Mouse (Mus musculus): Measurements from ENCODE around the gene Cpn1. TPM values are rescaled to one million over a fixed set of nuclear protein-coding genes. Genes with fewer than 3 reads are reported as not detected.

Gene Cpn1
- 0.06 and 0.31 TPM in 2 replicates for polyA plus RNA-seq (2012; rRNA removed)

DNA sequence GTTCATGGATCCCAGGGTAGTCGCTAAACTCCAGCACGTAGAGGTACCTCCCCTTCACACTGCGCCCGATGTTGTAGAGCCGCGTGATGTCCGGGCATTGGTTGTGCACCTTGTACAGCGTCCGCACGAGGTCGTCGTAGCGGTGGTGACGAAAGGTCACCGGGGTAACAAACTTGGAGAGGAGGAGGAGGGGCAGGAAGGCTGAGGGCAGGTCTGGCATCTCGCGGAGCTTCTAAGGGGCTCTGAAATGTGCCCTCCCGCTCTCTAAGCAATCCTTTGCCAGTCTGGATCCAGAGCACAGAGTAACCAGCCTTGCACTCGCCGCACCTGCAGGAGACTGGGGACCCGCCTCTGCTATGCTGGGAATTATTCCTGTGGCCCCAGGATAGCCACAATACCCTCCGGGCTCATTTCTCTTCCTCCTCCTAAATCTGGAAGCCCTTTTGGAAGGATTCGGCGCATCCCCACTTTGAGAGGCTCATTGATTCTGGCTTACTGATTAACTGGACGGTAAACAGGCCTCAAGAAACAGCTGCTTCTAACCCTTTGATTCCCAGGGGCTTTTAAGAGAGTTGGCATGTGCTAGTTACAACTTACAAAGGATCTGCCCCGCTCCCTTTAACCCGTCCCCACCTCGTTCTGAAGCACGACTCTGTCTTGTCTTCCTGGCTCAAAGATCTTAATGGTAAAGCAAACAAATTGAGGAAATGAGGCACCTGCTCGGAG is at the start of gene Cpn1:
Gene Cpn1, minus strand, starts transcription at position 488 of the 726 bp plus-strand sequence.
- H3K4me1 ChIP-seq (ENCODE audit: control insufficient read depth, insufficient read depth, low read length), result no peaks in the 10 kb centered on the region
- no peak within 1 kb of the TSS for H3K4me3 ChIP-seq (ENCODE audit: insufficient read depth, low read length)
- TF ChIP-seq CTCF (IDR thresholded peaks at IDR 0.05; ENCODE audit: extremely low read depth, insufficient read depth, low read length), result no peak
- no peak for TF ChIP-seq POLR2A (IDR thresholded peaks at IDR 0.05; ENCODE audit: extremely low read depth, insufficient read depth, low read length)
- H3K27ac ChIP-seq (ENCODE audit: insufficient read depth, low read length), result no peak within 1 kb of the TSS

DNA sequence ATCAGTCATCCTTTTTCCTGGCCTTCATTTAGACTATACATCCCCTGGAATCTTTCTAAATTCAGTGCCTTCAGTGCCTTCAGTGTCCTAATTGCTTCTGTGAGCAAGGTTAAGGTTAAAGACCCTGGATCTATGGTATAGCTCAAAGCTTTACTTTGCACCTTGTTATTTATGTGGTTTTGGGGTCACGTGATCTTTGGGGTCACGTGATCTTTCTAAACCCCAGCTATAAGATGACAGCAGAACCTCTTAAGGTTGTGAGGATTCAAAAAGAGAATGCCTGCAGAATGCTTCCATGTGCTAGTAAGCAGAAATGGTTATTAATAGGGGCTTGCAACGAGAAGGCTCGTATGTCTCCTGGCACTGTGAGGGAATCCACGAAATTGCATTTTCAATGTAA is 47.0 kb upstream of the Cpn1 start:
- H3K27ac ChIP-seq (ENCODE audit: insufficient read depth, low read length), result no peak overlapping the region
- H3K4me3 ChIP-seq (ENCODE audit: insufficient read depth, low read length), result no peak overlapping the region
- no peaks in the 10 kb centered on the region for H3K4me1 ChIP-seq (ENCODE audit: control insufficient read depth, insufficient read depth, low read length)
- TF ChIP-seq CTCF (IDR thresholded peaks at IDR 0.05; ENCODE audit: extremely low read depth, insufficient read depth, low read length) (no peak), POLR2A (IDR thresholded peaks at IDR 0.05; ENCODE audit: extremely low read depth, insufficient read depth, low read length) (no peak)

DNA sequence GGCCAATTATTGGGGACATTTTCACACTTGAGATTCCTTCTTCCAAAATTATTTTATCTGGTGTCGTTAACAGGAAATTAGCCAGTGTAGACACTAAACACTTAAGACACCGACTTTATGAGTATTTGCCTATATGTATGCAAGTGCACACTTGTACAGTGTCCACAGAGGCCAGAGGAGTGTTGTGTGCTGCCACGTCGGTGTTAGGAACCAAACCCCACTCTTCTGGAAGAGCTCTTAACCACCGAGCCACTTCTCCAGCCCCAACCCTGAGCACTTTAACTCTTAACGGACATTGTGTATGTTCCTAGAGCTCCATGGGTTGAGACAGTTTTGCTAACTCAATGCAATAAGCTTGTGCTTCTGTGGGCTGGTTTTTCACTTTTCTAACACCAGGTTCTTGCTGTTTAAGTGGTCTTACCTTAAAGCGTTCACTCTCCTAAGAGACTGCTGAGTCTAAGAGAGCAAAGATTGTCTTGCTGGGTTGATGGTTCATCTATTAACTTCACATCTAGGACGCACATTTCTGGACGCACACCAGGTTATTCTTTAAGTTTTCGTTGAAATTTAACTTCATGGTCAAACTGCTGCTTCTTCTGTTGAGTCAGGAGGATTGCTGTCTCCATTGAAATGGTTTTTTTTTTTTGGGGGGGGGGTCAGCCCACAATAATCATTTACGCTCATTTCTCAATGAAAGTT is 45.8 kb upstream of the Cpn1 start:
- TF ChIP-seq CTCF (IDR thresholded peaks at IDR 0.05; ENCODE audit: extremely low read depth, insufficient read depth, low read length), result no peak
- no peak for TF ChIP-seq POLR2A (IDR thresholded peaks at IDR 0.05; ENCODE audit: extremely low read depth, insufficient read depth, low read length)
- Histone ChIP-seq H3K27ac (ENCODE audit: insufficient read depth, low read length) (no peak overlapping the region), H3K4me1 (ENCODE audit: control insufficient read depth, insufficient read depth, low read length) (no peaks in the 10 kb centered on the region), H3K4me3 (ENCODE audit: insufficient read depth, low read length) (no peak overlapping the region)

DNA sequence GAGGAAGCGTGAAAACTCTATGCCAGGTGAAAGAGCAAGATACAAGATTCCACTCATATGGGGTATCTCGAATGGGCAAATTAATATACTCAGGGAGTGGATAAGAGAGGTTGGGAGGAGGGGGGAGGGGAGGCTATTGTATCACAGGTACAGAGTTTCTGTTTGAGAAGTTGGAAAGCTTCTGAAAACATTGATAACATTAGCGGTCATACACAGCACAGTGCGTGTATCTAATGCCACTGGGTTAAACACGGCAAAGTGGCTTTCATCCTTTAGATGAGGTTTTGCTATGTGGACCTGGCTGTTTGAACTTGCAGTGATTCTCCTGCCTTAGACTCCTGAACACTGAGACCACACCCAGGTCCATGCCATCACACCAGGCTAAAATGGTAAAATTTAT is 43.7 kb upstream of the Cpn1 start:
- Histone ChIP-seq H3K4me3 (ENCODE audit: insufficient read depth, low read length) (no peak overlapping the region), H3K4me1 (ENCODE audit: control insufficient read depth, insufficient read depth, low read length) (no peaks in the 10 kb centered on the region; the same call in 1 of the 2 replicates), H3K27ac (ENCODE audit: insufficient read depth, low read length) (no peak overlapping the region)
- TF ChIP-seq CTCF (IDR thresholded peaks at IDR 0.05; ENCODE audit: extremely low read depth, insufficient read depth, low read length) (no peak), POLR2A (IDR thresholded peaks at IDR 0.05; ENCODE audit: extremely low read depth, insufficient read depth, low read length) (no peak)

DNA sequence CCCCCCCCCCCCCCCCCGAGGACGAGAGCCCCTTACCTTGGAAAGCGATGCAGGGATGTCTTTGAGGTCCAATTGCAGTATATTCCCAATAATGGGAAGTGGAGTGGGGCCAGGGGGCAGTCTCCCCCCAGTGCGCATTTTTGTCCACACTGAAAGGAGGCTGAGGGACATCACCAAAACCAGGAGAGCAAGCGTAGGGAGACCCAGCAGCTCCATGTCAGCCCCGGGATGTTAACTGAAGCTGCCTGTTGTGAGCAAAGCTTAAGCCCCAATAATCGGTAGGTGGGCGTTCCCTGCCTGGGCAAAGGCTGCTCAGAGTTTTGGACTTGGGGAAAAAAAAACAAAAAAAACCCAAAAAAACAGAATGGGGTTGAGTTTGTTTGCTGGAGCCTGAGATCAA is 42.6 kb upstream of the Cpn1 start, which contains the start of gene Cyp2c23:
Gene Cyp2c23, minus strand, starts transcription at position 237 of the 400 bp plus-strand sequence.
- Histone ChIP-seq H3K4me1 (ENCODE audit: control insufficient read depth, insufficient read depth, low read length) (no peaks in the 10 kb centered on the region; the same call in 1 of the 2 replicates), H3K4me3 (ENCODE audit: insufficient read depth, low read length) (no peak within 1 kb of the TSS), H3K27ac (ENCODE audit: insufficient read depth, low read length) (no peak within 1 kb of the TSS)
- no peak for TF ChIP-seq POLR2A (IDR thresholded peaks at IDR 0.05; ENCODE audit: extremely low read depth, insufficient read depth, low read length)
- no peak for TF ChIP-seq CTCF (IDR thresholded peaks at IDR 0.05; ENCODE audit: extremely low read depth, insufficient read depth, low read length)

DNA sequence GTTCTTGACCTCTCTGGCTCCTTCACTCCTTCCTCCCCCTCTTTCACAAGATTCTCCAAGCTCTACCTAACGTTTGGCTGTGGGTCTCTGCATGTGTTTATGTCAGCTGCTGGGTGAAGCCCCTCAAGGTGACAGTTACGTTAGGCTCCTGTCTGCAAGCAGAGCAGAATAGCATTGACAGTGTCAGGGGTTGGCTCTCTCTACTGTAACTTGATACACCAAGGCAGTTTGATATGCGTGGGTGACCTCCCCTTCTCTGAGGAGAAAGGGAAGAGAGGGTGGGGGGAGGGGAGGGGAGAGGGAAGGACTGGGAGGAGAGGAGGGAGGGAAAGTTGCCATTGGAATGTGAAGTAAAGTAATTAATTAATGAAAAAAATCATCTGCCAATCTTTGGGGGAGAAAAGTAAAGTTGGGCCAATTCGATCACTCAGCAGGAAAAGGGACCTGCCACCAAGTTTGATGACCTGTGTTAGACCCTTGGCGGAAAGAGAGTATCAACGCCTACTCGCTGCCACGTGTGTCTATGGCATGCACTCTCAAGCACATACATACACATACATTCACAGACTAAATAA is 40.7 kb upstream of the Cpn1 start:
- Histone ChIP-seq H3K4me3 (ENCODE audit: insufficient read depth, low read length) (no peak overlapping the region), H3K4me1 (ENCODE audit: control insufficient read depth, insufficient read depth, low read length) (no peaks in the 10 kb centered on the region; the same call in 1 of the 2 replicates), H3K27ac (ENCODE audit: insufficient read depth, low read length) (no peak overlapping the region)
- no peak for TF ChIP-seq CTCF (IDR thresholded peaks at IDR 0.05; ENCODE audit: extremely low read depth, insufficient read depth, low read length)
- no peak for TF ChIP-seq POLR2A (IDR thresholded peaks at IDR 0.05; ENCODE audit: extremely low read depth, insufficient read depth, low read length)

DNA sequence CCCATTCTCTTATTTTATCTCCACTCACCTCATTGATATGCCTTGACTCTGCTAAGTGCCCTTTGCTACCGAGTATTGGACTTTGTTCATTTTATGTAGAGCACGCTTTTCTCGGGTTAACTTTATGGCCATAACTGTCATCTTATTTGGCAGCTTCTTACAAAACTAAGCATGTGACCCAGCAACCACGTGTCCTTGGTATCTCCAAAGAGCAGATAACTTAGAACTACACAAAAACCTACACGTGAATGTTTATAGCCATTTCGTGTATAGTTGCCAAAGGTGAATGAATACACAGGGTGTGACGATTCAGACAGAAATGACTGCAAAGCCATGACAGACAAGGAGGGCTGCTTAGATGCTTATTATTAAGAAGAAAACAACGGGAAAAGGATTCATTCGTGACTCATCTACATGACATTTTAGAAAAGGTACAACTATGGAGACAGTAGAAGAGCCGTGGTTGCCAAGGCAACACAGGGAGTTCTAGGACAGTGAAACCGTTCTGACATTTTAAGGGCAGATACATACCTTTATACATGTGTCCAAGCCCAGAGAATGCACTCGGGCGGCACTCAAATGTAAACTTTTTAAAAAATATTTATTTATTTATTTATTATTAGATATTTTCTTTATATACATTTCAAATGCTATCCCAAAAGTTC is 38.7 kb upstream of the Cpn1 start:
- Histone ChIP-seq H3K4me1 (ENCODE audit: control insufficient read depth, insufficient read depth, low read length) (no peaks in the 10 kb centered on the region; the same call in 1 of the 2 replicates), H3K27ac (ENCODE audit: insufficient read depth, low read length) (no peak overlapping the region), H3K4me3 (ENCODE audit: insufficient read depth, low read length) (no peak overlapping the region)
- TF ChIP-seq CTCF (IDR thresholded peaks at IDR 0.05; ENCODE audit: extremely low read depth, insufficient read depth, low read length), result no peak
- no peak for TF ChIP-seq POLR2A (IDR thresholded peaks at IDR 0.05; ENCODE audit: extremely low read depth, insufficient read depth, low read length)

DNA sequence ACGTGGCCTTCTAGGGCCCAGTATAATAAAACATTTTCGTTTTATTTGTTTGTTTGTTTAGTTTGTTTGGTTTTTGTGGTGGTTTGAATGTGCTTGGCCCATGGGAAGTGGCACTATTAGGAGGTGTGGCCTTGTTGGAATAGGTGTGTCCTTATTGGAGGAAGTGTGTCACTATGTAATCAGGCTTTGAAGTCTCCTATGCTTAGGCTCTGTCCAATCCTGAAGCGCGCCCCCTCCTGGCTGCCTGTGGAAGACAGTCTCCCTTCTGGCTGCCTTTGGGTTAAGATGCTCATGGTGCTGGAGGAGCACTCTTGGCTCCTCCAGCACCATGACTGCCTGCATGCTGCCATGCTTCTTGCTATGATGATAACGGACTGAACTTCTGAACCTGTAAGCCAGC is 36.7 kb upstream of the Cpn1 start:
- H3K4me1 ChIP-seq (ENCODE audit: control insufficient read depth, insufficient read depth, low read length), result no peaks in the 10 kb centered on the region; the same call in 1 of the 2 replicates
- H3K27ac ChIP-seq (ENCODE audit: insufficient read depth, low read length), result no peak overlapping the region
- H3K4me3 ChIP-seq (ENCODE audit: insufficient read depth, low read length), result no peak overlapping the region
- TF ChIP-seq POLR2A (IDR thresholded peaks at IDR 0.05; ENCODE audit: extremely low read depth, insufficient read depth, low read length) (no peak), CTCF (IDR thresholded peaks at IDR 0.05; ENCODE audit: extremely low read depth, insufficient read depth, low read length) (no peak)

DNA sequence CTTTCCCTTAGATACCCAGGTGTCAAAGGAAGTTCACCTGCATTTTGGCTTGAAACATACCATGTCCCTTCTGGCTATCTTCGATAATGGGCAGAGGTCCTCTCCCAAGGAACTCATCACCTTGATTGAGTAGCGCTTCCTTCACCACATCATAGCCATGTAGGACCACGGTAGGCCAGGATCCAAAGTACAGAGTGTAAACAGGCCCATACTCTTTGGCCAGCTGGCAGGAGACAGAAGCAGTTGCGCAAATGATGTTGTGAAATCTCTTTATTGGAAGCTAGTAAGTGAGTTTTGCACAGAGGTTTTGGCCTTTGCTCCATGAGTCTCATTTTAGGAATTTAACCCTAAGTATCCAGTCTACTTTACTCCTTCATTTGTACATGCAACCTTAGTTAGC is 35.1 kb upstream of the Cpn1 start:
- H3K27ac ChIP-seq (ENCODE audit: insufficient read depth, low read length), result no peak overlapping the region
- H3K4me1 ChIP-seq (ENCODE audit: control insufficient read depth, insufficient read depth, low read length), result no peaks in the 10 kb centered on the region; the same call in 1 of the 2 replicates
- no peak for TF ChIP-seq POLR2A (IDR thresholded peaks at IDR 0.05; ENCODE audit: extremely low read depth, insufficient read depth, low read length)
- TF ChIP-seq CTCF (IDR thresholded peaks at IDR 0.05; ENCODE audit: extremely low read depth, insufficient read depth, low read length), result no peak
- no peak overlapping the region for H3K4me3 ChIP-seq (ENCODE audit: insufficient read depth, low read length)
